Mouse (Mus musculus): Measurements from ENCODE around the gene Olfr473. TPM values are rescaled to one million over a fixed set of nuclear protein-coding genes. Genes with fewer than 3 reads are reported as not detected.
"Not testable (repeated sequence)": the region's sequence is repeated elsewhere in the genome, so short reads cannot be mapped to it uniquely, and the experiment has no call there.

Olfr473 gene
- polyA plus RNA-seq (2015; fragmentation: Nextera tagmentation; extraction: Ambion mirVana) = not detected in 2 replicates

DNA sequence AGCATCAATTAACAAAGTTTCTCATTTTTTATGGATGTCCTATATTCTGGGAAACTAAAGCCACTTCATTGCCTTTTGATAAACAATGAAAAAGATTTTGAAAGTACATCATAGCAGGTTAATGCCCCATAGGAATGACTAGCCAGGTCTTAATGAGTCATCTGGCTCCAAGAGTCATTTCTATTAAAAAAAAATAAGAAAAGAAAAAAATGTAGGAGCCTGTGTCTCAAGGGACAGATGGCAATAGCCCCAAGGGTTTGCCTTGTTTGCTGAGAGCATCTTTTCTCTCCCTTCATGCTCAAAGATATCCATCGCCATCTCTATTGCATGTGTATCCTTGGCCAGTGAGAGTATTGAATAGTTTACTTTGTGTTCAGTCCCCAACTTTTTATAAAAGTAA is at the start of gene Olfr473:
Olfr473 (plus strand) TSS at position 301 of the 400 bp plus-strand sequence.
- WGBS = 96% methylated on average over 1 of the region's 1 CpGs
- H3K27ac ChIP-seq (ENCODE audit: low read length) = no peak within 1 kb of the TSS

DNA sequence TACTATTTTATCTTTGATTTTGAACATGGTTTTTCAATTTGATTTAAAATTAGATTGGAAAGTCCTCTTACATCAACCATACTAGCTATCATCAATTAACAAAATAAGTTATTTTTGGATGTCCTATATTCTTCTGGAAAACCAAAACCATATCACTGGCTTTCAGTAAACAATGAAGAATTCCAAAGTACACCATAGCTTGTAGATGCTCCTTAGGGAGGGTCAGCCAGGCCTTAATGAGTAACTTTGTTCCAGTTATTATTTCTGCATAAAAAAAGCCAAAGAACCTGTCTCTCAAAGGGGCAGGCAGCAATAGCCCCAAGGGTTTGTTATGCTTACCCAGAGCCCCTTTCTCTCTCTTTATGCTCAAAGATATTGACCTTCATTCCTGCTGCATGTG is 32.6 kb upstream of the Olfr473 start, which contains the start of gene Olfr472:
Olfr472 (plus strand) TSS at position 301 of the 400 bp plus-strand sequence.
- H3K36me3 ChIP-seq (ENCODE audit: control insufficient read depth, insufficient read depth, low read length) = no peaks in the 10 kb centered on the region
- no peaks in the 10 kb centered on the region for H3K27me3 ChIP-seq (ENCODE audit: control insufficient read depth, insufficient read depth, low read length)
- H3K9ac ChIP-seq (ENCODE audit: low read length) = no peak within 1 kb of the TSS
- no peak within 1 kb of the TSS for H3K27ac ChIP-seq (ENCODE audit: low read length)
- H3K4me1 ChIP-seq (ENCODE audit: control insufficient read depth, insufficient read depth, low read length) = no peaks in the 10 kb centered on the region
- no peak for ATAC-seq (ENCODE audit: insufficient read depth, low FRiP score)
- H3K4me2 ChIP-seq (ENCODE audit: low read depth, low read length) = no peak within 1 kb of the TSS
- no peaks in the 10 kb centered on the region for H3K9me3 ChIP-seq (replicated peaks; ENCODE audit: control insufficient read depth, low read length)
- H3K4me3 ChIP-seq (replicated peaks; ENCODE audit: low read length) = no peak within 1 kb of the TSS

More for the DNA sequence above, at the start of gene Olfr473:
- Histone ChIP-seq H3K4me2 (ENCODE audit: low read depth, low read length) (no peak within 1 kb of the TSS), H3K4me1 (ENCODE audit: control insufficient read depth, insufficient read depth, low read length) (no peaks in the 10 kb centered on the region), H3K36me3 (ENCODE audit: control insufficient read depth, insufficient read depth, low read length) (no peaks in the 10 kb centered on the region), H3K4me3 (replicated peaks; ENCODE audit: low read length) (no peak within 1 kb of the TSS), H3K27me3 (ENCODE audit: control insufficient read depth, insufficient read depth, low read length) (no peaks in the 10 kb centered on the region), H3K9me3 (replicated peaks; ENCODE audit: control insufficient read depth, low read length) (no peaks in the 10 kb centered on the region), H3K9ac (ENCODE audit: low read length) (no peak within 1 kb of the TSS)
- no peak for ATAC-seq (ENCODE audit: insufficient read depth, low FRiP score)

DNA sequence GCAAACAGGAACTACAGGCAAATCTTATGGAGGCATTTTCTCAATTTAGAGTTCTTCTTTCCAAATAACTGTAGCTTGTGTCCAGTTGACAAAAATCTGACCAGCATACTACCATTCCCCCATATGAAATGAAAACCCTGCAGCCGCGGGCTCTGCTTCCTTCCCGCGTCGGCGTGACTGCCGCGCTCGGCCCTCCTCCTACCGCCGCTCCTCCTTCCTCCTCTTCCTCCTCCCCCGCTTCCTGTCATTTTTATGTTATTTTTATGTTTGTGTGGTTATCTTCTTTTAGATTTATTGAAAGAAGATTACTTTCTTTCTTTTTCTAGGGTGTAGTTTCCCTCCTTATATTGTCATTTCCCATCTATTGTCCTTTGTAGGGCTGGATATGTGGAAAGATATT is 22.3 kb downstream of the Olfr473 start:
- 96% methylated on average over 12 of the region's 12 CpGs for WGBS
- not testable (repeated sequence) for H3K36me3 ChIP-seq (ENCODE audit: control insufficient read depth, insufficient read depth, low read length); H3K4me1 ChIP-seq (ENCODE audit: control insufficient read depth, insufficient read depth, low read length); H3K4me2 ChIP-seq (ENCODE audit: low read depth, low read length); H3K9me3 ChIP-seq (replicated peaks; ENCODE audit: control insufficient read depth, low read length); H3K4me3 ChIP-seq (replicated peaks; ENCODE audit: low read length); H3K9ac ChIP-seq (ENCODE audit: low read length); H3K27me3 ChIP-seq (ENCODE audit: control insufficient read depth, insufficient read depth, low read length); H3K27ac ChIP-seq (ENCODE audit: low read length); ATAC-seq (ENCODE audit: insufficient read depth, low FRiP score)

DNA sequence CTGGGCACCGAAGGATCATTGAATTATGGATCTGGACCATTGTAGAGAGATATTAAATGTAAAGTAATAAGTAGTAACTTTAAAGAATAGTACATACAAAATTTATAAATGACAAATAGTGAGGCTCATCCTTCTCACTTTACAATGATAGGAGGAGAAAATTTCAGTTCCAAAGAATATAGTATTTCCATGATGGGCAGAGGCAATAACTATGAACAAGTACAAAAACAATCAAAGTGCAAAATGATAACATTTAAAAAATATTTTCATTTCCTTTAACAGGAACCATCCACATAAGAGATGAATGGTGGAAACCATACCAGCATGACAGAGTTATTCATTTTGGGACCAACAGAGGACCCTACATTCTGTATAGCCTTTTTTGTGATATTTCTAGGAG is 24.1 kb downstream of the Olfr473 start, which contains the start of gene Olfr474:
Olfr474 (plus strand) TSS at position 301 of the 400 bp plus-strand sequence.
- Histone ChIP-seq H3K27me3 (ENCODE audit: control insufficient read depth, insufficient read depth, low read length) (no peaks in the 10 kb centered on the region), H3K4me3 (replicated peaks; ENCODE audit: low read length) (no peak within 1 kb of the TSS), H3K4me2 (ENCODE audit: low read depth, low read length) (no peak within 1 kb of the TSS), H3K9me3 (replicated peaks; ENCODE audit: control insufficient read depth, low read length) (no peaks in the 10 kb centered on the region), H3K36me3 (ENCODE audit: control insufficient read depth, insufficient read depth, low read length) (no peaks in the 10 kb centered on the region), H3K9ac (ENCODE audit: low read length) (no peak within 1 kb of the TSS), H3K27ac (ENCODE audit: low read length) (no peak within 1 kb of the TSS), H3K4me1 (ENCODE audit: control insufficient read depth, insufficient read depth, low read length) (no peaks in the 10 kb centered on the region)
- WGBS = 81% methylated on average over 1 of the region's 1 CpGs
- ATAC-seq (ENCODE audit: insufficient read depth, low FRiP score) = no peak

DNA sequence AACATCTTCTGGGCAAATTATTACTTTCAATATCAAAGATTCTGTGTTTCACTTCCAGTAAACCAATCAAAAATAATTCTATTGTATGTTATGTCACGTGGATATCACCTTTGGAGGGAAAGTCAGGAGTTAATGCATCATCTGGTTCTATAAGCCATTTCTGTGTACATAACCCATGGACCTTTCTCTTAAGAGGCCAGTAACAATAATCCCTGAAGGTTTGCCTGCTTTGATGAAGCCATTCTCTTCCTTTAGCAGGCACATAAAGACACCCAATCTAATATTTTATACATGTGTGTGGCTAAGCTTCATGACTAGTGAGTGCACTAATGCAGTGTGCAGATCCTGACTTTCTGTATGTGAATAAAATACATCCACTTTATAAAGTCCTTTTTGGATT is 34.3 kb downstream of the Olfr473 start, which contains the start of gene Olfr476:
Olfr476 (plus strand) TSS at position 301 of the 400 bp plus-strand sequence.
- Histone ChIP-seq H3K9me3 (replicated peaks; ENCODE audit: control insufficient read depth, low read length) (no peaks in the 10 kb centered on the region), H3K4me1 (ENCODE audit: control insufficient read depth, insufficient read depth, low read length) (no peaks in the 10 kb centered on the region), H3K9ac (ENCODE audit: low read length) (no peak within 1 kb of the TSS), H3K4me3 (replicated peaks; ENCODE audit: low read length) (no peak within 1 kb of the TSS), H3K36me3 (ENCODE audit: control insufficient read depth, insufficient read depth, low read length) (no peaks in the 10 kb centered on the region), H3K4me2 (ENCODE audit: low read depth, low read length) (no peak within 1 kb of the TSS), H3K27ac (ENCODE audit: low read length) (no peak within 1 kb of the TSS), H3K27me3 (ENCODE audit: control insufficient read depth, insufficient read depth, low read length) (no peaks in the 10 kb centered on the region)
- WGBS = 42% methylated on average over 1 of the region's 1 CpGs
- ATAC-seq (ENCODE audit: insufficient read depth, low FRiP score) = no peak

Other genes starting within 250 kb of the Olfr473 start
- gene Cyb5r2, start 172.4 kb upstream of the Olfr473 start, polyA plus RNA-seq (2015; fragmentation: Nextera tagmentation; extraction: Ambion mirVana) = 0.25 and 0.34 TPM in 2 replicates
- not detected in 2 replicates for gene Ovch2, start 129.2 kb upstream of the Olfr473 start, polyA plus RNA-seq (2015; fragmentation: Nextera tagmentation; extraction: Ambion mirVana)
- not detected in 2 replicates for gene Olfr467, start 118.2 kb upstream of the Olfr473 start, polyA plus RNA-seq (2015; fragmentation: Nextera tagmentation; extraction: Ambion mirVana)
- not detected in 2 replicates for gene Olfr469, start 104.9 kb upstream of the Olfr473 start, polyA plus RNA-seq (2015; fragmentation: Nextera tagmentation; extraction: Ambion mirVana)
- not detected in 2 replicates for gene Olfr470, start 83.0 kb upstream of the Olfr473 start, polyA plus RNA-seq (2015; fragmentation: Nextera tagmentation; extraction: Ambion mirVana)
- gene Olfr472, start 32.5 kb upstream of the Olfr473 start, polyA plus RNA-seq (2015; fragmentation: Nextera tagmentation; extraction: Ambion mirVana) = not detected in 2 replicates
- not detected in 2 replicates for gene Olfr474, start 24.2 kb downstream of the Olfr473 start, polyA plus RNA-seq (2015; fragmentation: Nextera tagmentation; extraction: Ambion mirVana)
- gene Olfr476, start 34.4 kb downstream of the Olfr473 start, polyA plus RNA-seq (2015; fragmentation: Nextera tagmentation; extraction: Ambion mirVana) = not detected in 2 replicates
- gene Olfr477, start 56.2 kb downstream of the Olfr473 start, polyA plus RNA-seq (2015; fragmentation: Nextera tagmentation; extraction: Ambion mirVana) = not detected in 2 replicates
- not detected in 2 replicates for gene Olfr478, start 103.5 kb downstream of the Olfr473 start, polyA plus RNA-seq (2015; fragmentation: Nextera tagmentation; extraction: Ambion mirVana)
- gene Olfr479, start 120.2 kb downstream of the Olfr473 start, polyA plus RNA-seq (2015; fragmentation: Nextera tagmentation; extraction: Ambion mirVana) = not detected in 2 replicates
- gene Olfr480, start 136.9 kb downstream of the Olfr473 start, polyA plus RNA-seq (2015; fragmentation: Nextera tagmentation; extraction: Ambion mirVana) = not detected in 2 replicates
- gene Olfr481, start 149.4 kb downstream of the Olfr473 start, polyA plus RNA-seq (2015; fragmentation: Nextera tagmentation; extraction: Ambion mirVana) = not detected in 2 replicates
- 0.18 and 0.24 TPM in 2 replicates for gene Olfr482, start 167.1 kb downstream of the Olfr473 start, polyA plus RNA-seq (2015; fragmentation: Nextera tagmentation; extraction: Ambion mirVana)
- gene Olfr483, start 170.4 kb downstream of the Olfr473 start, polyA plus RNA-seq (2015; fragmentation: Nextera tagmentation; extraction: Ambion mirVana) = not detected in 2 replicates
- gene Olfr484, start 197.0 kb downstream of the Olfr473 start, polyA plus RNA-seq (2015; fragmentation: Nextera tagmentation; extraction: Ambion mirVana) = not detected in 2 replicates
- gene Olfr485, start 229.4 kb downstream of the Olfr473 start, polyA plus RNA-seq (2015; fragmentation: Nextera tagmentation; extraction: Ambion mirVana) = not detected in 2 replicates
- not detected in 2 replicates for gene Olfr486, start 242.3 kb downstream of the Olfr473 start, polyA plus RNA-seq (2015; fragmentation: Nextera tagmentation; extraction: Ambion mirVana)